Mouse (Mus musculus) hindbrain, embryonic 15.5 days (tissue): Measurements from ENCODE around the gene Cmtm7. TPM values are rescaled to one million over a fixed set of nuclear protein-coding genes. Genes with fewer than 3 reads are reported as not detected.

ENCODE experiments used
- ATAC-seq: fragments of 200-750 bp; cut with Nextera tagmentation; 2 replicates; pipeline ENCODE4 v1.8.0; 2017; ENCODE audit warnings: low read depth, moderate number of reproducible peaks, moderate TSS enrichment; ENCODE audit not compliant: low FRiP score
- H3K27ac ChIP-seq: fragments of 300-500 bp; sonication (generic); replicated peaks from 2 replicates; pipeline ENCODE4 v1.5.1; 2015; ENCODE audit warnings: mild to moderate bottlenecking, inconsistent platforms
- H3K27me3 ChIP-seq: fragments of 300-500 bp; sonication (generic); 2 replicates; pipeline ENCODE4 v1.6.1; 2015; ENCODE audit warnings: control low read depth, inconsistent platforms
- H3K36me3 ChIP-seq: fragments of 300-500 bp; sonication (generic); 2 replicates; pipeline ENCODE4 v1.6.1; 2015; ENCODE audit warnings: control low read depth, inconsistent platforms
- H3K4me1 ChIP-seq: fragments of 300-500 bp; sonication (generic); replicated peaks from 2 replicates; pipeline ENCODE4 v1.6.1; 2015; ENCODE audit warnings: control low read depth, inconsistent platforms
- H3K4me2 ChIP-seq: fragments of 300-500 bp; sonication (generic); 2 replicates; pipeline ENCODE4 v1.6.1; 2015; ENCODE audit warnings: moderate library complexity, mild to moderate bottlenecking, inconsistent platforms
- H3K4me3 ChIP-seq: fragments of 300-500 bp; sonication (generic); 2 replicates; pipeline ENCODE4 v1.5.1; 2015; ENCODE audit warnings: mild to moderate bottlenecking, inconsistent platforms
- H3K9ac ChIP-seq: fragments of 300-500 bp; sonication (generic); 2 replicates; pipeline ENCODE4 v1.6.1; 2015; ENCODE audit warnings: inconsistent platforms
- H3K9me3 ChIP-seq: fragments of 300-500 bp; sonication (generic); 2 replicates; pipeline ENCODE4 v1.6.1; 2016; ENCODE audit warnings: control low read depth, inconsistent platforms
- WGBS: fragments of 180-500 bp; shearing (Covaris S2); methylation state at CpG from one replicate; pipeline ENCODE4 v1.1.7; 2015; 5-methylcytosine and 5-hydroxymethylcytosine counted together
- polyA plus RNA-seq: library from polyadenylated mRNA; unstranded; fragments of >200 nt; fragmentation: Nextera tagmentation; extraction: Ambion mirVana; gene quantifications from 2 replicates; pipeline ENCODE4 v1.2.1, GENCODE M21; 2015

The Cmtm7 gene
- polyA plus RNA-seq, 1 experiment from 2014 or later = 11.5 TPM

GRCm38 (mm10) chr9:114810837-114811236 lies 29.2 kb upstream of the Cmtm7 start:
- Histone ChIP-seq H3K4me2 (no peak overlapping the region), H3K4me1 (no peaks in the 10 kb centered on the region), H3K36me3 (no peaks in the 10 kb centered on the region), H3K27ac (no peak overlapping the region), H3K4me3 (no peak overlapping the region), H3K9ac (no peak overlapping the region), H3K27me3 (no peaks in the 10 kb centered on the region), H3K9me3 (no peaks in the 10 kb centered on the region)
- WGBS = 75% methylated on average over 11 of the region's 11 CpGs
- ATAC-seq = no peak

- no peaks in the 10 kb centered on the region for H3K36me3 ChIP-seq
- H3K4me1 ChIP-seq = no peaks in the 10 kb centered on the region
- no peak overlapping the region for H3K4me2 ChIP-seq
- no peak overlapping the region for H3K4me3 ChIP-seq
- H3K27ac ChIP-seq = no peak overlapping the region
- ATAC-seq = no peak
- H3K9ac ChIP-seq = no peak overlapping the region
- H3K9me3 ChIP-seq = no peaks in the 10 kb centered on the region
- 89% methylated on average over 5 of the region's 5 CpGs for WGBS
- no peaks in the 10 kb centered on the region for H3K27me3 ChIP-seq
Observed at GRCm38 (mm10) chr9:114808671-114809070, 27.0 kb upstream of the Cmtm7 start.

GRCm38 (mm10) chr9:114807261-114807660 lies 25.6 kb upstream of the Cmtm7 start:
- ATAC-seq = no peak
- WGBS = 68% methylated on average over 8 of the region's 8 CpGs
- H3K27me3 ChIP-seq = no peaks in the 10 kb centered on the region
- H3K27ac ChIP-seq = no peak overlapping the region
- no peaks in the 10 kb centered on the region for H3K4me1 ChIP-seq
- no peak overlapping the region for H3K9ac ChIP-seq
- no peaks in the 10 kb centered on the region for H3K9me3 ChIP-seq
- no peaks in the 10 kb centered on the region for H3K36me3 ChIP-seq
- H3K4me3 ChIP-seq = no peak overlapping the region
- H3K4me2 ChIP-seq = no peak overlapping the region

GRCm38 (mm10) chr9:114805151-114805671 lies 23.6 kb upstream of the Cmtm7 start:
- Histone ChIP-seq H3K9me3 (no peaks in the 10 kb centered on the region), H3K4me2 (no peak overlapping the region), H3K4me3 (no peak overlapping the region), H3K4me1 (peaks cover 5% of the 10 kb centered on the region), H3K9ac (no peak overlapping the region), H3K36me3 (no peaks in the 10 kb centered on the region), H3K27ac (no peak overlapping the region), H3K27me3 (0 out of 2 replicates have a peak, but pooled peaks cover 3% of the 10 kb centered on the region)
- ATAC-seq = peak; percentile 45; the same call in 1 of the 2 replicates
- WGBS = 52% methylated on average over 19 of the region's 19 CpGs

- 95% methylated on average over 1 of the region's 1 CpGs for WGBS
- Histone ChIP-seq H3K4me3 (no peak overlapping the region), H3K27me3 (0 out of 2 replicates have a peak, but pooled peaks cover 3% of the 10 kb centered on the region), H3K4me1 (peaks cover 5% of the 10 kb centered on the region), H3K9me3 (no peaks in the 10 kb centered on the region), H3K9ac (no peak overlapping the region), H3K4me2 (no peak overlapping the region), H3K27ac (no peak overlapping the region), H3K36me3 (no peaks in the 10 kb centered on the region)
- no peak for ATAC-seq
Observed at GRCm38 (mm10) chr9:114802191-114802590, 20.5 kb upstream of the Cmtm7 start.

- WGBS = 11% methylated on average over 15 of the region's 15 CpGs
- Histone ChIP-seq H3K4me2 (no peak overlapping the region), H3K27me3 (0 out of 2 replicates have a peak, but pooled peaks cover 3% of the 10 kb centered on the region), H3K27ac (no peak overlapping the region), H3K4me1 (peaks cover 5% of the 10 kb centered on the region), H3K9ac (no peak overlapping the region), H3K9me3 (no peaks in the 10 kb centered on the region), H3K36me3 (no peaks in the 10 kb centered on the region), H3K4me3 (no peak overlapping the region)
- no peak for ATAC-seq
Observed at GRCm38 (mm10) chr9:114801301-114801700, 19.6 kb upstream of the Cmtm7 start.

GRCm38 (mm10) chr9:114799498-114800107 lies 17.9 kb upstream of the Cmtm7 start:
- Histone ChIP-seq H3K36me3 (no peaks in the 10 kb centered on the region), H3K4me2 (no peak overlapping the region), H3K9me3 (no peaks in the 10 kb centered on the region), H3K4me3 (no peak overlapping the region), H3K27me3 (0 out of 2 replicates have a peak, but pooled peaks cover 3% of the 10 kb centered on the region), H3K27ac (no peak overlapping the region), H3K4me1 (peaks cover 5% of the 10 kb centered on the region), H3K9ac (no peak overlapping the region)
- 24% methylated on average over 10 of the region's 10 CpGs for WGBS
- ATAC-seq = no peak

- H3K27ac ChIP-seq = no peak overlapping the region
- WGBS = 39% methylated on average over 6 of the region's 6 CpGs
- no peak overlapping the region for H3K4me2 ChIP-seq
- no peak overlapping the region for H3K9ac ChIP-seq
- no peak for ATAC-seq
- H3K4me3 ChIP-seq = no peak overlapping the region
- no peaks in the 10 kb centered on the region for H3K36me3 ChIP-seq
- H3K4me1 ChIP-seq = peaks cover 5% of the 10 kb centered on the region
- no peaks in the 10 kb centered on the region for H3K9me3 ChIP-seq
- 0 out of 2 replicates have a peak, but pooled peaks cover 3% of the 10 kb centered on the region for H3K27me3 ChIP-seq
Observed at GRCm38 (mm10) chr9:114798845-114799244, 17.2 kb upstream of the Cmtm7 start.

- WGBS = 48% methylated on average over 11 of the region's 11 CpGs
- H3K27ac ChIP-seq = no peak overlapping the region
- no peaks in the 10 kb centered on the region for H3K36me3 ChIP-seq
- H3K4me3 ChIP-seq = no peak overlapping the region
- H3K9me3 ChIP-seq = no peaks in the 10 kb centered on the region
- H3K27me3 ChIP-seq = 0 out of 2 replicates have a peak, but pooled peaks cover 3% of the 10 kb centered on the region
- H3K9ac ChIP-seq = no peak overlapping the region
- ATAC-seq = peak; percentile 89
- H3K4me2 ChIP-seq = no peak overlapping the region
- peaks cover 5% of the 10 kb centered on the region for H3K4me1 ChIP-seq
Observed at GRCm38 (mm10) chr9:114797329-114798004, 15.8 kb upstream of the Cmtm7 start.

- 24% methylated on average over 10 of the region's 11 CpGs for WGBS
- peaks cover 5% of the 10 kb centered on the region for H3K4me1 ChIP-seq
- no peak overlapping the region for H3K27ac ChIP-seq
- H3K4me2 ChIP-seq = no peak overlapping the region
- no peaks in the 10 kb centered on the region for H3K9me3 ChIP-seq
- H3K36me3 ChIP-seq = no peaks in the 10 kb centered on the region
- no peak overlapping the region for H3K4me3 ChIP-seq
- H3K27me3 ChIP-seq = 0 out of 2 replicates have a peak, but pooled peaks cover 3% of the 10 kb centered on the region
- no peak for ATAC-seq
- H3K9ac ChIP-seq = no peak overlapping the region
Observed at GRCm38 (mm10) chr9:114796473-114797050, 14.9 kb upstream of the Cmtm7 start.

- no peaks in the 10 kb centered on the region for H3K9me3 ChIP-seq
- WGBS = 74% methylated on average over 4 of the region's 4 CpGs
- no peaks in the 10 kb centered on the region for H3K27me3 ChIP-seq
- no peak overlapping the region for H3K9ac ChIP-seq
- H3K36me3 ChIP-seq = no peaks in the 10 kb centered on the region
- H3K4me2 ChIP-seq = no peak overlapping the region
- H3K27ac ChIP-seq = no peak overlapping the region
- ATAC-seq = no peak
- no peak overlapping the region for H3K4me3 ChIP-seq
- H3K4me1 ChIP-seq = no peaks in the 10 kb centered on the region
Observed at GRCm38 (mm10) chr9:114794491-114794890, 12.8 kb upstream of the Cmtm7 start.

- no peak overlapping the region for H3K9ac ChIP-seq
- no peak overlapping the region for H3K4me3 ChIP-seq
- H3K4me1 ChIP-seq = no peaks in the 10 kb centered on the region
- H3K27ac ChIP-seq = no peak overlapping the region
- no peak for ATAC-seq
- H3K36me3 ChIP-seq = no peaks in the 10 kb centered on the region
- 86% methylated on average over 9 of the region's 9 CpGs for WGBS
- no peaks in the 10 kb centered on the region for H3K9me3 ChIP-seq
- H3K4me2 ChIP-seq = no peak overlapping the region
- H3K27me3 ChIP-seq = no peaks in the 10 kb centered on the region
Observed at GRCm38 (mm10) chr9:114793764-114794295, 12.2 kb upstream of the Cmtm7 start.
